Mouse (Mus musculus) stomach, postnatal 0 days (tissue): Measurements from ENCODE around the gene Esrrb. TPM values are rescaled to one million over a fixed set of nuclear protein-coding genes. Genes with fewer than 3 reads are reported as not detected.

Experiments
- ATAC-seq: fragments of 200-750 bp; cut with Nextera tagmentation; 2 replicates; pipeline ENCODE4 v1.8.0; 2017; ENCODE audit not compliant: low FRiP score, low TSS enrichment
- DNase-seq: peaks from one replicate; pipeline ENCODE4 v3.0.0-alpha.2; 2016; ENCODE audit warnings: low spot score
- H3K27ac ChIP-seq: fragments of 300-500 bp; sonication (generic); replicated peaks from 2 replicates; pipeline ENCODE4 v1.5.1; 2014; ENCODE audit warnings: mild to moderate bottlenecking, control low read depth
- H3K27me3 ChIP-seq: fragments of 300-500 bp; sonication (generic); 2 replicates; pipeline ENCODE4 v1.6.1; 2014; ENCODE audit warnings: low read length; ENCODE audit not compliant: control insufficient read depth, insufficient read depth
- H3K36me3 ChIP-seq: fragments of 300-500 bp; sonication (generic); 2 replicates; pipeline ENCODE4 v1.6.1; 2014; ENCODE audit warnings: low read length, mixed read lengths; ENCODE audit not compliant: control insufficient read depth, insufficient read depth
- H3K4me1 ChIP-seq: fragments of 300-500 bp; sonication (generic); replicated peaks from 2 replicates; pipeline ENCODE4 v1.6.1; 2014; ENCODE audit warnings: antibody characterized with exemption; ENCODE audit not compliant: control insufficient read depth, insufficient read depth
- H3K4me2 ChIP-seq: fragments of 300-500 bp; sonication (generic); replicated peaks from 2 replicates; pipeline ENCODE4 v1.6.1; 2014; ENCODE audit warnings: low read depth, mild to moderate bottlenecking, control low read depth, moderate library complexity
- H3K4me3 ChIP-seq: fragments of 300-500 bp; sonication (generic); 2 replicates; pipeline ENCODE4 v1.5.1; 2014; ENCODE audit warnings: low read depth, low read length, control low read depth
- H3K9ac ChIP-seq: fragments of 300-500 bp; sonication (generic); 2 replicates; pipeline ENCODE4 v1.6.1; 2014; ENCODE audit warnings: mild to moderate bottlenecking, low read length, control low read depth, mixed read lengths
- H3K9me3 ChIP-seq: fragments of 300-500 bp; sonication (generic); 2 replicates; pipeline ENCODE4 v1.6.1; 2016; ENCODE audit warnings: low read length; ENCODE audit not compliant: control insufficient read depth
- CTCF ChIP-seq: IDR thresholded peaks from 2 replicates; pipeline ENCODE4 v1.5.1; 2016; ENCODE audit warnings: antibody characterized with exemption, low read depth, mild to moderate bottlenecking, moderate library complexity
- EP300 ChIP-seq: optimal IDR thresholded peaks from 2 replicates; pipeline ENCODE3; 2016; ENCODE audit warnings: antibody characterized with exemption
- WGBS: fragments of 180-500 bp; shearing (Covaris S2); extraction: QIAGEN DNeasy Blood & Tissue Kit; methylation state at CpG from one replicate; pipeline ENCODE4 v1.1.7; 2014; 5-methylcytosine and 5-hydroxymethylcytosine counted together
- polyA plus RNA-seq: library from polyadenylated mRNA; unstranded; fragments of >200 nt; fragmentation: Nextera tagmentation; extraction: Ambion mirVana; gene quantifications from 2 replicates; pipeline ENCODE4 v1.2.1, GENCODE M21; 2015

Esrrb gene
- polyA plus RNA-seq: 0.13 and 0.21 TPM in 2 replicates

DNA sequence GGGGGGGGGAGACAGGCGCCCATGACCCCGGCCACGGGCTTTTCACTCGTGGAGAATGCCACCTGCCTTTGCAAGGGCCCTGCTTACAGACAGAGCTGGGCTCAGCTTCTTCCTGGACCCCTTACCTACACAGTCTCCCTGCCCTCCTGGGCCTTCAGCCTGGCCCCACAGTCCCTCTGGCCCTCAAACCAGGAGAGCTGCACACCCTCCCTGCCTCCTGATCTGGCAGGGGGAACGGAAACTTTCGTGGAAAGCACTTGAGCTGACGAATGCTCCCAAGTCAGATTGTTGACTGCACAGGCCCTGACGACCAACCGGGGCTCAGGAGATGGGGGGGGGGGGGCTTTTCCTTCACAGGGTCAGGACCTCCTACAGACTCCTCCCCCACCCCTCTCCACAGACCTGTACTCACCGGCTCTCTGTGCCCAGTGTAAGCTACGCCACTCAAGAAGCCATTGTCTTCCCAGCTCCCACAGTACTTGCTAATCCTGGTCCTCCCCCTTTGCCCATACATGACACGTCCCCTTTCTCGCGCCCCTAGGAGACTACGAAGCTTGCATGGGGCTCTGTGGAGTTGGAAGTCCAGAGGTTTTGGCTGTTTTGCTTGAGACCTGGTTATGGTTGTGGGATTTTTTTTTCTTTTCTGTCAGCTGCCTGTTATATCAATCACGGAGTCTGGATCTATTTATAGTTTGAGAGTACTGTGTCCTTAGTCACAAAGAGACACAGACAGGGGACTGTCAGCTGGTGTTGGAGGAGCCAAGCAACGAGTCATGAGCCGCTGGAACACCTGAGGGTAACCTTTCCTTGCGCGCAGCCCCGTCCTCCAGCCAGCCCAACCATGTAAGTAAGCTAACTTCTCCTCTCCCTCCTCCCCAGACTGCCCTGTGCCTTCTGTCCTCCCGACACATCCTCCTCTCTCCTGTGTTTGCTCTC lies at the start of gene Esrrb:
TSS of gene Esrrb (plus strand) at position 422 of the 936 bp plus-strand sequence.
- Histone ChIP-seq H3K9ac (no peak within 1 kb of the TSS), H3K27me3 (no peaks in the 10 kb centered on the region), H3K36me3 (no peaks in the 10 kb centered on the region), H3K9me3 (no peaks in the 10 kb centered on the region), H3K4me1 (no peaks in the 10 kb centered on the region; the same call in 1 of the 2 replicates), H3K4me3 (no peak within 1 kb of the TSS), H3K4me2 (no peak within 1 kb of the TSS; the same call in 1 of the 2 replicates), H3K27ac (no peak within 1 kb of the TSS)
- DNase-seq (no peak), ATAC-seq (peak; percentile 53)
- TF ChIP-seq CTCF: no peak
- no peak for TF ChIP-seq EP300
- WGBS: 27% methylated on average over 22 of the region's 22 CpGs

DNA sequence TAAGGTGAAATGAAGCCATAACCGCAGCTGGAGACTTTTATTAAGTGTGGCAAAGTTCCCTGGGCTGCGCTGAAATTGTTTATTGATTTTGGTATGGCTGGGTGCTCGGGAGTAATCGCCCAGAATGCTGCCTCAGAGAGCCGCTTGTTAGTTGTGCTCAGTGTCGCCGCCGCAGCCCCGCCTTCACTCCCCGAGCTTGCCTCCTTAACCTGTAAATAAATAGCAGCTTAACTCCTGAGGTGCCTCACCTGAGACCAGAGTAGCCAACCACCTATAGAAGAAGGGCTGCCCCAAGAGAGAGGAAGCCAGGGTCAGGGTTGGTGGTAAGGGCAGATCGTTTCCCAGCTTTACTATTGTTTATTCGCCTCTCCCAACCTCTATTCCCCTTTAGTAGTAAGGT lies 40.3 kb upstream of the Esrrb start:
- H3K4me3 ChIP-seq: no peak overlapping the region
- ATAC-seq: peak; percentile 38; the same call in 1 of the 2 replicates
- TF ChIP-seq CTCF (no peak), EP300 (no peak)
- no peaks in the 10 kb centered on the region for H3K27me3 ChIP-seq
- 21% methylated on average over 12 of the region's 12 CpGs for WGBS
- H3K9me3 ChIP-seq: no peaks in the 10 kb centered on the region
- H3K4me2 ChIP-seq: peak overlapping the region; percentile 31
- H3K27ac ChIP-seq: no peak overlapping the region
- H3K36me3 ChIP-seq: no peaks in the 10 kb centered on the region
- H3K4me1 ChIP-seq: no peaks in the 10 kb centered on the region
- DNase-seq: peak; percentile 50
- no peak overlapping the region for H3K9ac ChIP-seq

- no peak overlapping the region for H3K4me2 ChIP-seq
- H3K9me3 ChIP-seq: no peaks in the 10 kb centered on the region
- TF ChIP-seq CTCF (no peak), EP300 (no peak)
- H3K27ac ChIP-seq: no peak overlapping the region
- DNase-seq (no peak), ATAC-seq (no peak)
- H3K27me3 ChIP-seq: no peaks in the 10 kb centered on the region; the same call in 1 of the 2 replicates
- 26% methylated on average over 3 of the region's 3 CpGs for WGBS
- H3K36me3 ChIP-seq: no peaks in the 10 kb centered on the region
- no peak overlapping the region for H3K4me3 ChIP-seq
- no peaks in the 10 kb centered on the region for H3K4me1 ChIP-seq
- no peak overlapping the region for H3K9ac ChIP-seq
Measured at GRCm38 (mm10) chr12:86324297-86324696, 36.6 kb upstream of the Esrrb start.

DNA sequence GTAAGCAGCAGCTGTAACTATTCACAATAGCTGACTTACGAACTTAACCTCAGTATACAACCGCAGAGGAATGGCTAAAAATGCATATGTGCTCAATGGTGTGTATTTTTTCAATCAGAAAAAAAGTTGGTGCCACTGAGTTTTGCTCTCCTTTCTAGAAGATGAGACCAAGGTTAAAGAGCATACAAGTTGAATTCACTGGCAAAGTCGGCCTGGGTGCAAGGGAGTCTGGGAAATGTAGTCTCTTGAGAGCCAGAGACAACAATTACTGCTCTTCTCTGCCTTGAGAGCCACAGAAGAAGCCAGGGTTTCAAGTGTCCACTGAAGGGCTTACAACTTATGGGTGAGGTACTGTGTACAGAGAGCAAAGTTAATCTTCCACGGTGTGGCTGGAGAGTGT lies 31.1 kb upstream of the Esrrb start:
- Histone ChIP-seq H3K9ac (no peak overlapping the region), H3K27ac (no peak overlapping the region), H3K4me3 (no peak overlapping the region), H3K27me3 (no peaks in the 10 kb centered on the region; the same call in 1 of the 2 replicates), H3K36me3 (no peaks in the 10 kb centered on the region), H3K4me1 (no peaks in the 10 kb centered on the region), H3K9me3 (no peaks in the 10 kb centered on the region), H3K4me2 (no peak overlapping the region)
- ATAC-seq: no peak
- DNase-seq: no peak
- 57% methylated on average over 4 of the region's 4 CpGs for WGBS
- TF ChIP-seq CTCF: no peak

GRCm38 (mm10) chr12:86330684-86331083 lies 30.2 kb upstream of the Esrrb start:
- no peaks in the 10 kb centered on the region for H3K4me1 ChIP-seq
- WGBS: 81% methylated on average over 9 of the region's 9 CpGs
- H3K4me2 ChIP-seq: no peak overlapping the region
- H3K27ac ChIP-seq: no peak overlapping the region
- H3K9ac ChIP-seq: no peak overlapping the region
- H3K36me3 ChIP-seq: no peaks in the 10 kb centered on the region
- DNase-seq (no peak), ATAC-seq (no peak)
- TF ChIP-seq CTCF: no peak
- no peak for TF ChIP-seq EP300
- no peaks in the 10 kb centered on the region; the same call in 1 of the 2 replicates for H3K27me3 ChIP-seq
- no peak overlapping the region for H3K4me3 ChIP-seq
- no peaks in the 10 kb centered on the region for H3K9me3 ChIP-seq

- Histone ChIP-seq H3K9me3 (no peaks in the 10 kb centered on the region), H3K4me2 (no peak overlapping the region), H3K4me3 (no peak overlapping the region), H3K4me1 (no peaks in the 10 kb centered on the region), H3K9ac (no peak overlapping the region), H3K36me3 (no peaks in the 10 kb centered on the region), H3K27ac (no peak overlapping the region), H3K27me3 (no peaks in the 10 kb centered on the region; the same call in 1 of the 2 replicates)
- TF ChIP-seq EP300 (no peak), CTCF (no peak)
- ATAC-seq (no peak), DNase-seq (no peak)
- 74% methylated on average over 10 of the region's 10 CpGs for WGBS
Measured at GRCm38 (mm10) chr12:86331248-86331647, 29.7 kb upstream of the Esrrb start.
